Mouse (Mus musculus): ENCODE results near the gene Armh1.

Armh1 gene

GRCm38 (mm10) chr4:117251801-117252316 lies at the start of gene Armh1, which contains the start of gene Tmem53:
Gene Armh1 (minus strand): TSS chr4:117252125.
Gene Tmem53 (plus strand): TSS chr4:117251951.
- DNase-seq: peak; percentile 61

GRCm38 (mm10) chr4:117299921-117300320 lies 48.0 kb upstream of the Armh1 start:
- DNase-seq: no peak

- DNase-seq: no peak
Observed at GRCm38 (mm10) chr4:117297819-117298218, 45.9 kb upstream of the Armh1 start.

- no peak for DNase-seq
Observed at GRCm38 (mm10) chr4:117296849-117297593, 45.1 kb upstream of the Armh1 start.

- no peak for DNase-seq
Observed at GRCm38 (mm10) chr4:117291696-117292095, 39.8 kb upstream of the Armh1 start.

GRCm38 (mm10) chr4:117288927-117289801 lies 37.2 kb upstream of the Armh1 start:
- peak; percentile 74 for DNase-seq

- DNase-seq: no peak
Observed at GRCm38 (mm10) chr4:117288277-117288926, 36.5 kb upstream of the Armh1 start.

- no peak for DNase-seq
Observed at GRCm38 (mm10) chr4:117284363-117284762, 32.4 kb upstream of the Armh1 start.

- no peak for DNase-seq
Observed at GRCm38 (mm10) chr4:117283271-117284191, 31.6 kb upstream of the Armh1 start.

GRCm38 (mm10) chr4:117281090-117281845 lies 29.3 kb upstream of the Armh1 start:
- DNase-seq: no peak

- no peak for DNase-seq
Observed at GRCm38 (mm10) chr4:117280397-117280930, 28.5 kb upstream of the Armh1 start.

- no peak for DNase-seq
Observed at GRCm38 (mm10) chr4:117279253-117279642, 27.3 kb upstream of the Armh1 start.

GRCm38 (mm10) chr4:117278381-117279252 lies 26.7 kb upstream of the Armh1 start:
- DNase-seq: no peak

- no peak for DNase-seq
Observed at GRCm38 (mm10) chr4:117277687-117278086, 25.8 kb upstream of the Armh1 start.

GRCm38 (mm10) chr4:117277021-117277420 lies 25.1 kb upstream of the Armh1 start:
- no peak for DNase-seq

GRCm38 (mm10) chr4:117276281-117276711 lies 24.4 kb upstream of the Armh1 start:
- DNase-seq: no peak

GRCm38 (mm10) chr4:117274720-117275119 lies 22.8 kb upstream of the Armh1 start:
- DNase-seq: no peak

- DNase-seq: no peak
Observed at GRCm38 (mm10) chr4:117272459-117272858, 20.5 kb upstream of the Armh1 start.

GRCm38 (mm10) chr4:117270278-117270677 lies 18.4 kb upstream of the Armh1 start:
- DNase-seq: peak; percentile 55

Measured in cerebellum, adult 8-10 months (tissue).